Mouse (Mus musculus) liver, postnatal 0 days (tissue): ENCODE data around the gene Eif3l.

Experiments used
- CTCF ChIP-seq: sonication (generic); IDR thresholded peaks from 2 replicates; pipeline ENCODE4 v1.5.1; 2016; ENCODE audit warnings: antibody characterized with exemption, low read depth
- EP300 ChIP-seq: IDR thresholded peaks from 2 replicates; pipeline ENCODE4 v1.6.1; 2016; ENCODE audit warnings: antibody characterized with exemption, low read depth, mild to moderate bottlenecking

- no peak for TF ChIP-seq CTCF
- TF ChIP-seq EP300, result no peak
Measured at GRCm38 (mm10) chr15:79127101-79127500, 52.1 kb downstream of the Eif3l start.
